Mouse (Mus musculus): ENCODE results near the gene Tlr4. TPM values are rescaled to one million over a fixed set of nuclear protein-coding genes. Genes with fewer than 3 reads are reported as not detected.

Tlr4 gene
- polyA plus RNA-seq (2012; ENCODE audit: insufficient read depth, insufficient read length, missing spikeins): 39.9 and 43.4 TPM in 2 replicates

GRCm38 (mm10) chr4:66827463-66828162, at the start of gene Tlr4:
Gene Tlr4, plus strand, starts transcription at chr4:66827584.
- Histone ChIP-seq H3K4me3 (ENCODE audit: insufficient read depth, low read length) (peak within 1 kb of the TSS; percentile 79), H3K27ac (ENCODE audit: insufficient read depth, low read depth, low read length) (peak within 1 kb of the TSS; percentile 97), H3K4me1 (ENCODE audit: control insufficient read depth, insufficient read depth, low read length) (peaks cover 16% of the 10 kb centered on the region)
- TF ChIP-seq CTCF (IDR thresholded peaks at IDR 0.05; ENCODE audit: low read depth, low read length) (no peak), POLR2A (IDR thresholded peaks at IDR 0.05; ENCODE audit: borderline replicate concordance, low read depth, low read length) (no peak)

- TF ChIP-seq POLR2A (IDR thresholded peaks at IDR 0.05; ENCODE audit: borderline replicate concordance, low read depth, low read length): no peak
- TF ChIP-seq CTCF (IDR thresholded peaks at IDR 0.05; ENCODE audit: low read depth, low read length): no peak
- Histone ChIP-seq H3K4me1 (ENCODE audit: control insufficient read depth, insufficient read depth, low read length) (peaks cover 15% of the 10 kb centered on the region), H3K4me3 (ENCODE audit: insufficient read depth, low read length) (no peak overlapping the region), H3K27ac (ENCODE audit: insufficient read depth, low read depth, low read length) (no peak overlapping the region)
Measured at GRCm38 (mm10) chr4:66794283-66794682, 33.1 kb upstream of the Tlr4 start.

GRCm38 (mm10) chr4:66796683-66797082, 30.7 kb upstream of the Tlr4 start:
- peaks cover 15% of the 10 kb centered on the region for H3K4me1 ChIP-seq (ENCODE audit: control insufficient read depth, insufficient read depth, low read length)
- H3K4me3 ChIP-seq (ENCODE audit: insufficient read depth, low read length): no peak overlapping the region
- no peak overlapping the region; the same call in 1 of the 2 replicates for H3K27ac ChIP-seq (ENCODE audit: insufficient read depth, low read depth, low read length)
- no peak for TF ChIP-seq POLR2A (IDR thresholded peaks at IDR 0.05; ENCODE audit: borderline replicate concordance, low read depth, low read length)
- no peak for TF ChIP-seq CTCF (IDR thresholded peaks at IDR 0.05; ENCODE audit: low read depth, low read length)

GRCm38 (mm10) chr4:66804552-66805301, 22.7 kb upstream of the Tlr4 start:
- no peaks in the 10 kb centered on the region for H3K4me1 ChIP-seq (ENCODE audit: control insufficient read depth, insufficient read depth, low read length)
- no peak overlapping the region for H3K4me3 ChIP-seq (ENCODE audit: insufficient read depth, low read length)
- no peak overlapping the region for H3K27ac ChIP-seq (ENCODE audit: insufficient read depth, low read depth, low read length)
- TF ChIP-seq POLR2A (IDR thresholded peaks at IDR 0.05; ENCODE audit: borderline replicate concordance, low read depth, low read length) (no peak), CTCF (IDR thresholded peaks at IDR 0.05; ENCODE audit: low read depth, low read length) (no peak)

GRCm38 (mm10) chr4:66805747-66806146, 21.6 kb upstream of the Tlr4 start:
- Histone ChIP-seq H3K27ac (ENCODE audit: insufficient read depth, low read depth, low read length) (no peak overlapping the region), H3K4me1 (ENCODE audit: control insufficient read depth, insufficient read depth, low read length) (no peaks in the 10 kb centered on the region), H3K4me3 (ENCODE audit: insufficient read depth, low read length) (no peak overlapping the region)
- TF ChIP-seq CTCF (IDR thresholded peaks at IDR 0.05; ENCODE audit: low read depth, low read length) (no peak), POLR2A (IDR thresholded peaks at IDR 0.05; ENCODE audit: borderline replicate concordance, low read depth, low read length) (no peak)

- TF ChIP-seq POLR2A (IDR thresholded peaks at IDR 0.05; ENCODE audit: borderline replicate concordance, low read depth, low read length) (no peak), CTCF (IDR thresholded peaks at IDR 0.05; ENCODE audit: low read depth, low read length) (no peak)
- peak overlapping the region; percentile 20 for H3K27ac ChIP-seq (ENCODE audit: insufficient read depth, low read depth, low read length)
- H3K4me3 ChIP-seq (ENCODE audit: insufficient read depth, low read length): no peak overlapping the region
- H3K4me1 ChIP-seq (ENCODE audit: control insufficient read depth, insufficient read depth, low read length): peaks cover 9% of the 10 kb centered on the region
Measured at GRCm38 (mm10) chr4:66816364-66817026, 10.9 kb upstream of the Tlr4 start.

GRCm38 (mm10) chr4:66821171-66821570, 6.2 kb upstream of the Tlr4 start:
- no peak for TF ChIP-seq CTCF (IDR thresholded peaks at IDR 0.05; ENCODE audit: low read depth, low read length)
- TF ChIP-seq POLR2A (IDR thresholded peaks at IDR 0.05; ENCODE audit: borderline replicate concordance, low read depth, low read length): no peak
- H3K27ac ChIP-seq (ENCODE audit: insufficient read depth, low read depth, low read length): no peak overlapping the region

GRCm38 (mm10) chr4:66821764-66822163, 5.6 kb upstream of the Tlr4 start:
- no peak for TF ChIP-seq POLR2A (IDR thresholded peaks at IDR 0.05; ENCODE audit: borderline replicate concordance, low read depth, low read length)
- no peak for TF ChIP-seq CTCF (IDR thresholded peaks at IDR 0.05; ENCODE audit: low read depth, low read length)
- no peak overlapping the region for H3K4me3 ChIP-seq (ENCODE audit: insufficient read depth, low read length)
- H3K4me1 ChIP-seq (ENCODE audit: control insufficient read depth, insufficient read depth, low read length): peaks cover 23% of the 10 kb centered on the region
- no peak overlapping the region for H3K27ac ChIP-seq (ENCODE audit: insufficient read depth, low read depth, low read length)

More at GRCm38 (mm10) chr4:66821171-66821570, 6.2 kb upstream of the Tlr4 start:
- Histone ChIP-seq H3K4me1 (ENCODE audit: control insufficient read depth, insufficient read depth, low read length) (peaks cover 24% of the 10 kb centered on the region), H3K4me3 (ENCODE audit: insufficient read depth, low read length) (no peak overlapping the region)

GRCm38 (mm10) chr4:66828163-66828668, 832 bp downstream of the Tlr4 start:
- H3K27ac ChIP-seq (ENCODE audit: insufficient read depth, low read depth, low read length): peak overlapping the region; percentile 97
- TF ChIP-seq POLR2A (IDR thresholded peaks at IDR 0.05; ENCODE audit: borderline replicate concordance, low read depth, low read length) (no peak), CTCF (IDR thresholded peaks at IDR 0.05; ENCODE audit: low read depth, low read length) (no peak)
- peaks cover 15% of the 10 kb centered on the region for H3K4me1 ChIP-seq (ENCODE audit: control insufficient read depth, insufficient read depth, low read length)
- peak overlapping the region; percentile 79 for H3K4me3 ChIP-seq (ENCODE audit: insufficient read depth, low read length)
